Mouse (Mus musculus): ENCODE data around the gene Ercc6. TPM values are rescaled to one million over a fixed set of nuclear protein-coding genes. Genes with fewer than 3 reads are reported as not detected.
A peak's percentile ranks its signal among the peaks of the same experiment; 100 is the strongest.

Gene Ercc6
- total RNA-seq, 4 experiments from 2014 or later = 3.5 to 6.1 (median 3.8) TPM

- no peak for DNase-seq (ENCODE audit: low spot score)
These were observed 59.2 kb downstream of the Ercc6 start for GRCm38 (mm10) chr14:32572519-32572918.

- DNase-seq (ENCODE audit: low spot score) = peak; percentile 12
These were observed 65.1 kb downstream of the Ercc6 start for GRCm38 (mm10) chr14:32578420-32578819.

GRCm38 (mm10) chr14:32583696-32584095 lies 70.4 kb downstream of the Ercc6 start:
- DNase-seq (ENCODE audit: low spot score) = no peak

- peak; percentile 44 for DNase-seq (ENCODE audit: low spot score)
These were observed 73.9 kb downstream of the Ercc6 start for GRCm38 (mm10) chr14:32587013-32587784.

GRCm38 (mm10) chr14:32590377-32590776 lies 77.1 kb downstream of the Ercc6 start:
- no peak for DNase-seq (ENCODE audit: low spot score)

- DNase-seq (ENCODE audit: low spot score) = peak; percentile 16
These were observed 84.2 kb downstream of the Ercc6 start for GRCm38 (mm10) chr14:32597232-32598231.

GRCm38 (mm10) chr14:32598437-32599219 lies 85.3 kb downstream of the Ercc6 start:
- no peak for DNase-seq (ENCODE audit: low spot score)

- DNase-seq (ENCODE audit: low spot score) = no peak
These were observed 86.1 kb downstream of the Ercc6 start, which contains the start of gene Prrxl1 for GRCm38 (mm10) chr14:32599290-32600041. Prrxl1 (plus strand) TSS chr14:32599407.

- DNase-seq (ENCODE audit: low spot score) = no peak
These were observed 86.8 kb downstream of the Ercc6 start for GRCm38 (mm10) chr14:32600110-32600509.

- DNase-seq (ENCODE audit: low spot score) = no peak
These were observed 92.2 kb downstream of the Ercc6 start for GRCm38 (mm10) chr14:32605508-32605907.

- no peak for DNase-seq (ENCODE audit: low spot score)
These were observed 93.0 kb downstream of the Ercc6 start for GRCm38 (mm10) chr14:32606316-32606715.

GRCm38 (mm10) chr14:32609392-32609791 lies 96.1 kb downstream of the Ercc6 start:
- no peak for DNase-seq (ENCODE audit: low spot score)

- no peak for DNase-seq (ENCODE audit: low spot score)
These were observed 103.9 kb downstream of the Ercc6 start for GRCm38 (mm10) chr14:32617253-32617652.

GRCm38 (mm10) chr14:32624245-32624644 lies 110.9 kb downstream of the Ercc6 start:
- DNase-seq (ENCODE audit: low spot score) = no peak

- DNase-seq (ENCODE audit: low spot score) = no peak
These were observed 111.5 kb downstream of the Ercc6 start for GRCm38 (mm10) chr14:32624811-32625210.

- no peak for DNase-seq (ENCODE audit: low spot score)
These were observed 114.0 kb downstream of the Ercc6 start for GRCm38 (mm10) chr14:32627271-32627670.

- no peak for DNase-seq (ENCODE audit: low spot score)
These were observed 115.3 kb downstream of the Ercc6 start for GRCm38 (mm10) chr14:32628584-32628983.

All from heart, adult 8-10 months (tissue).